Mouse (Mus musculus): ENCODE data around the gene Cd276.
"Not testable (repeated sequence)": the region's sequence is repeated elsewhere in the genome, so short reads cannot be mapped to it uniquely, and the experiment has no call there.

The Cd276 gene

GRCm38 (mm10) chr9:58554908-58555684 is at the start of gene Cd276:
Cd276 (minus strand) TSS chr9:58555437.
- peak; percentile 90 to 91 for DNase-seq (ENCODE audit: low spot score in 2 of 2)

- DNase-seq (ENCODE audit: low spot score in 2 of 2) = no peak
Observed at GRCm38 (mm10) chr9:58595313-58595712, 40.1 kb upstream of the Cd276 start.

- no peak for DNase-seq (ENCODE audit: low spot score in 2 of 2)
Observed at GRCm38 (mm10) chr9:58588657-58589056, 33.4 kb upstream of the Cd276 start.

GRCm38 (mm10) chr9:58584323-58584722 is 29.1 kb upstream of the Cd276 start:
- DNase-seq (ENCODE audit: low spot score in 2 of 2) = no peak

GRCm38 (mm10) chr9:58583267-58583641 is 28.0 kb upstream of the Cd276 start:
- DNase-seq (ENCODE audit: low spot score in 2 of 2) = peak; percentile 35 to 42

- peak; percentile 61 to 71 for DNase-seq (ENCODE audit: low spot score in 2 of 2)
Observed at GRCm38 (mm10) chr9:58582581-58583266, 27.5 kb upstream of the Cd276 start.

- peak; percentile 99 for DNase-seq (ENCODE audit: low spot score in 2 of 2)
Observed at GRCm38 (mm10) chr9:58581958-58582540, 26.8 kb upstream of the Cd276 start, which contains the start of gene Nptn. Nptn (plus strand) TSS chr9:58582240.

- no peak for DNase-seq (ENCODE audit: low spot score in 2 of 2)
Observed at GRCm38 (mm10) chr9:58581283-58581930, 26.2 kb upstream of the Cd276 start.

GRCm38 (mm10) chr9:58580453-58581195 is 25.4 kb upstream of the Cd276 start:
- DNase-seq (ENCODE audit: low spot score in 2 of 2) = not testable (repeated sequence)

GRCm38 (mm10) chr9:58578669-58579068 is 23.4 kb upstream of the Cd276 start:
- DNase-seq (ENCODE audit: low spot score in 2 of 2) = peak; percentile 82 to 89

GRCm38 (mm10) chr9:58571001-58571400 is 15.8 kb upstream of the Cd276 start:
- no peak for DNase-seq (ENCODE audit: low spot score in 2 of 2)

- DNase-seq (ENCODE audit: low spot score in 2 of 2) = no peak
Observed at GRCm38 (mm10) chr9:58567682-58568081, 12.4 kb upstream of the Cd276 start.

GRCm38 (mm10) chr9:58565945-58566344 is 10.7 kb upstream of the Cd276 start:
- DNase-seq (ENCODE audit: low spot score in 2 of 2) = not testable (repeated sequence)

GRCm38 (mm10) chr9:58560211-58560610 is 5.0 kb upstream of the Cd276 start:
- DNase-seq (ENCODE audit: low spot score in 2 of 2) = no peak

- DNase-seq (ENCODE audit: low spot score in 2 of 2) = no peak
Observed at GRCm38 (mm10) chr9:58557457-58558455, 2.5 kb upstream of the Cd276 start.

- no peak for DNase-seq (ENCODE audit: low spot score in 2 of 2)
Observed at GRCm38 (mm10) chr9:58556627-58557026, 1.4 kb upstream of the Cd276 start.

GRCm38 (mm10) chr9:58555685-58556414 is 613 bp upstream of the Cd276 start:
- DNase-seq (ENCODE audit: low spot score in 2 of 2) = peak in 1 of 2 experiments; percentile 69

GRCm38 (mm10) chr9:58554056-58554907 is 955 bp downstream of the Cd276 start:
- DNase-seq (ENCODE audit: low spot score in 2 of 2) = peak in 1 of 2 experiments; percentile 68

Measured in right cerebral cortex, postnatal 10 days (tissue).